Mouse (Mus musculus) kidney, postnatal 14 days (tissue): Measurements from ENCODE around the gene Itfg2.

ENCODE experiments used
- DNase-seq: peaks from one replicate; pipeline ENCODE4 v3.0.0; 2022; ENCODE audit warnings: mixed read lengths

Gene Itfg2

DNA sequence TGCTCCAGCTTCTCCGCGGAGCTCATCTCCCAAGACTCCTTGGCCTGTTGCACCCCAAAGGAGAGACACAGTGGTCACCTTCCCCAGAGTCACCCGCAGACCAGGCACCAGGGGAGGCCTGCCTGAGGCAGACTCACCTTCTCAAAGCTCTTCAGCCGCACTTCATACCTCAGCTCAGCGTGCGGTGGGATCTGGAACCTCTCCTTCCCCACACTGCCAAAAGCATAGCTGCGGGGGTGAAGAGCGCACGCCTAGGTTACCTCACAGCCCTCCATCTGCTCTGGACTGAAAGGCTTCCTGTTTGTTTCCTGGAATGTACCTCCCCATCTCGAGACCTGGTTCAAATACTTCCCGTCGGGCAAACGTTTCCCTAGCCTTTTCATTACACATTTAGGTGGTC is 8.8 kb upstream of the Itfg2 start:
- DNase-seq, result no peak

DNA sequence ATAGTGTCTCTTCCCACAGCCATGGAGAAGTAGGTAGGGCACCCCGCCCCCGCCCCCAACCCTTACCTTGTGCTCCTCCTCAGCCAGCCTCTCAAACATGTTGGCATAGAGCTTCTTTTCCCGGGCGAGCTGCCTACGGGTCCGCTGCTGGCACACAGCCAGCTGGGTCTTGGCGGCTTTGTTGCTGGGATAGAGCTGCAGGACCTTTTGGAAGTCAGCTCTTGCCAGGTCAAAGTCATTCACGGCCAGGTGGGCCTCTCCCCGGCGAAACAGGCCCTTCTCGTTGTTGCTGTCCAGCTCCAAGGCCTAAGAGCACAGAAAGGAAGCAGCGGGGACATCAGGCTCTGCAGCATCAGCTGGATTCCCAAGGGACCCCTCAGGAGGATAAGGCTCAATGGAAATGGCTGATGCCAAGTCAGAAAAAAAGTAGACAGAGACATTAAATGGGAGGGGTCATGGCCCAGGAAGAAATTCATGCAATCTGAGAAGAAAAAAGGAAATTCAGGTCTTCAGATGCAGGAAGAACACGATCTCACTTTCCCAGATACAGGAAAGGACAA is 7.7 kb upstream of the Itfg2 start:
- DNase-seq, result no peak

DNA sequence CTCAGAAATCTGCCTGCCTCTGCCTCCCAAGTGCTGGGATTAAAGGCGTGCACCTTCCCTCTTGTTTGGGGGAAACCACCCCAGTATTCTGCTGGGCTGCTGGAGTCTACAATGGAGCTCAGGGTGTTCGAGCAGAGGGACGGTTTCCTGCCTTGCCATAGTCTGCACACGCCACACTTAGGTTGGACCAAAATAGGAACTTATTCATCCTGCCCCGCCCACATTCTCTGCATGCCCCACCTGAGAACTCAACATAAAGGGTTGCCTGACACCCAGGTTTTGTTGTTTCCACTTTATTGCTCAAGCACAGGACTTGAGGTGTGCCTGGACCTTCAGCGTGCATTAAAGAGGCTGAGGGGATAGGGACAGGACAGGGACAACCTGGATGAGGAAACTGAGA is 5.1 kb upstream of the Itfg2 start:
- no peak for DNase-seq

DNA sequence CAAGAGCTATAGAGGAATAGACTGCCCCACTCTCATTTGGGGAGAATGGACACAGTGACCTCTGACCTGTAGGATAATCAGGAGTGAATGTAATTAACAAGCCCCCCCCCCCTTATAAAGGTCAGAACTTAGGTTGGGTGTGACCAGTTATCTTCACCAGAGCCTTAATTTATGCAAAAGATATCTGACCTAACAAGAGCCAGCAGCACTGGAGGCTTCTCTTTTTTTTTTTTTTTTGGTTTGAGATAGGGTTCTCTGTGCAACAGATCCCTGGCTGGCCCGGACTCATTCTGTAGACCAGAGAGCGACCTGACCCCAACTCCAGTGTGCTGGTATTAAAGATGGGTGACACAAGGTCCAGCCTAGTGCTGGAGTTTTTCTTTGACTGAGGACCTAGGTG is 4.6 kb upstream of the Itfg2 start:
- no peak for DNase-seq

DNA sequence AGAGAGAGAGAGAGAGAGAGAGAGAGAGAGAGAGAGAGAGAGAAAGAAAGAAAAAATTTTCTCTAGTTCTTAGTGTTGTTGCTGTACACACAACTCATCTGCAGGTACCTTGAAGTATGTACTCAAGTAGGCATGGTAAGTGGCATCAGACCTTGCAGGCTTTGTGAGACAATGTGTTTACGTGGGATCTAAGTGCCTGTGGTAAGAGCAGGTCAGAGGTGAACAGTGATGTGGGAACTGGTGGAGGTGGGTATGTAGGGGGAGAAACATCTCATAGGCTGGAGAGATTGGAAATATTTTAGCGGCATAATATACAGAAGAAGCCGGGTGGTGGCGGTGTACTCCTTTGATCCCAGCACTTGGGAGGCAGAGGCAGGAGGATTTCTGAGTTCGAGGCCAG is 2.8 kb upstream of the Itfg2 start:
- no peak for DNase-seq

DNA sequence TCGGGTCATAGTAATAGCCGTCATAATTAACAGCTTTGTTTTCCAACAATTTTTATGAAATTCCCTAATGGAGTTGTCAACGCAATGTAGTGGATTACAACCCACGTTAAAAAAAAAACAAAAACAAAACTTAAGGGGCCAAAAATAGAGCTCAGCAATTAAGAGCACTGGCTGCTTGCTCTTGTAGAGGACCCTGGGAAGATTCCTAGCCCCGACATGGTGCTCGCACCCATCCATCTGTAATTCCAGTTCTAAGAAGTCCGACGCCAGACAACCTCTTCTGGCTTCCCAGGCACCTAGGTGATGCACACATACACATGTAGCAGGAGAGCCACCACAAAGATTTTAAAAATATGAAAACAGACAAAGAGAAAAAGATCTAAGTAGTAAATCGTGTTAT is 315 bp upstream of the Itfg2 start:
- DNase-seq, result no peak

DNA sequence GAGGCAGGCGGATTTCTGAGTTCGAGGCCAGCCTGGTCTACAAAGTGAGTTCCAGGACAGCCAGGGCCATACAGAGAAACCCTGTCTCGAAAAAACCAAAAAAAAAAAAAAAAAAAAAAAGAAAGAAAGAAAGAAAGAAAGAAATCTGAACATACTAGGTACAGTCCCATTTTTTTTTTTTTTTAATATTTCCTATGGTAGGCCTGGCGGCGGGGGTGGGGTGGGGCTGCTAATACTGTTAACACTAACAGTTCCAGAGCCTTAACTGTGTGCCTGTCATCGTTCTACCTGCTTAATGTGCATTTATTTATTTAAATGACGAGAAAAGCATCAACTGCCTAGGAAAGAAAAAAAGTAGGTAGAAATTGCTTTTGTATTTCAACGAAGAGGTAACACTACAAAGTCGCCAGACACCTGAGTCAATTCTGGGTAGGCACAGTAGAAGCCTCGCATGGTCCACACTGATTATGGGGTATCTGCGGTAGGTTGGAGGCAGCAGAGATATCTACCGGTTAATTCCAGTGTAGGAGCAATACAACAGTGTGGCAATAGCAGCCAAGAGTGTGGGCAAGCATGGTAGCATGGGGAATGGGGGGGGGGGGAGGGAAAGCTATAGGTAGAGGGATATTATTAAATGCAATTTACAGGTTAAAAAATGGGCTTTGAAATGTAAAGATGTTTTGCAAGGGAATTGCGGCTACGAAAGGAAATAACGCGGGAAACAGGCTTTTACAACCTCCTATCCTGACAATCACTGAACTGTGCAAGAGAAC is 1.0 kb downstream of the Itfg2 start:
- no peak for DNase-seq

DNA sequence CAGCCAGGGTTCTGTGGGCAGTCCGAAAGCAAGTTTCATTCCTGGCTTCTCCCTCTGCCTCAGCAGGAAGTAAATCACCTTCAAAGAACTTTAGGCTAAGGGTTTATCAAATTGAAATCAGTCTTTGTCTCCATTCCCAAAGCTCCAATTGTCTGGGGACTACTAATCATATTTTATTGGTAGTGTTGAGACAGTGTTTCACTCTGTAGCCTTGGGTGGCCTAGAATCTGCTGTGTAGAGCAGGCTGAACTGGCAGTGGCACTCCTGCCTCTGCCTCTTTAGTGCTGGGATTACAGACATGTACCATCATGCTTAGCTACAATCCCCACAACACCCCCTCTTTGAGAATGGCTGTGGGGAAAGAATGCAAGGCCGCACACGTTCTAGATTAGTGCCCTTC is 3.3 kb downstream of the Itfg2 start:
- no peak for DNase-seq

DNA sequence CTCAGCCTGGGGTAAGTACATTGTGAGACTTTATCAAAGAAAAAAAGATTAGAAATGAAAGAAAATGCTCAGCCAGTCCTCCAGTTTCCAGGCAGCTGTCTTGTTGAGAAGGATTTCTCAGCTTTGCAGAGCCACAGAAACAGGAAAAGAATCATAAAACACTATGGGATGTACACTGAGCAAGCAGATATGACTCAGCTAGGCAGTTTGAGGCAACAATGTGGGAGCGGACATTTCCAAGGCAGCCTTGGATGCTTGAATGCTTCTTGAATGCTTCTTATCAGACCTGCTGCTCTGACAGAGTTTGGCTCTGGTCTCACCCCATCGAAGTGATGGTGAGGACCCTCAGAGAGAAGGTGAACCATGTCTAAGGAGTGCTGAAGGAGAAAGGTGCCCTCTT is 3.7 kb downstream of the Itfg2 start:
- DNase-seq, result peak; percentile 20

DNA sequence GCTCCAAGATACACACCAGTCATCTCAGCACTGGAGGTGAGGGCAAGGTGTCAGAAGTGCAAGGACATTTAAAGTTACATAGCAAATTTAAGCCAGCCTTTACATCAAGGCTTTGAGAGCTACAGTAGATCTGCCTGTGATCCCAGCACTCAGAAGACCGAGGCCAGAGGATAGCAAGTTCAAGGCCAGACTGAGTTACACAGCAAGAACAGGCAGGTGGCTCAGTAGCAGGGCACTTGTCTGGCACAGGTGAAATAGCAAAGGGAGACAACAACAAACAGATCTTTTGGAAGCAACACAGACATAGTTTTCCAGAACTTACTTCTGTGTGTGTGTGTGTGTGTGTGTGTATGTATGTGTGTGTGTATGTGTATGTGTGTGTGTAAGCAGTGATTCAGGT is 6.7 kb downstream of the Itfg2 start:
- DNase-seq, result no peak

DNA sequence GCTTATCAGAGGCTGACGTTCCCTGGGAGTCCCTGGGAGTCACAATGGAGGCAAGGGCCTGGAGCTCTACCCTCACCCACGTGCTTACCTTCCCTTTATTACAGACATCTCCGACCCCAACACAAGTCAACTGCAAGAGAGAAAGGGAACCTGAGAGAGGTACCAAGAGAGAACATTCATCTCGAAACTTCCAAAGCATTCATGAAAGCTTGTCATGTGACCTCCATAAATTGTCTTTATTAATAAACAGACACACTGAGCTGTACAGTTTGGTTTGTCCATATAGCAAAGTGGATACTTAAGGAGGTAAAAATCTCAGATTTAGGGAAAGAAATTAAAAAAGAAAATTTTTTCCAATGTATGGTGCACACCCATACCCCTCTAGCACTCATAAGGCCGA is 8.6 kb downstream of the Itfg2 start:
- no peak for DNase-seq

DNA sequence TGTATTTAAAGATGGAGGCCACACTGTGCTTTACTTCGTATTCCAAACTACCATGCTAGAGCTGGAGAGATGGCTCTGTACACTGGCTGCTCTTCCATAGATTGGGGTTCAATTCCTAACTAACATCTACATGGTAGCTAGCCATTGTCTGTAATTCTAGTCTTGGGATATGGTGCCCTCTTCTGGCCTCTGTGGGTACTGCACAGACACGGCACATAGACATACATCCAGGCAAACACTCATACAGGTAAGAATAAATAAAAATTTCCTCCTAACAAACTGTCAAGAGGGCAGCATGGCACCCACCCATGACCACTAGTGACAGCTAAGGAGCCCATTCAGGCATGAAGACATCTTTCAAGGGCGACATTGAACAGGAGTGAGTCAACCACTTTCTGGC is 13.6 kb downstream of the Itfg2 start:
- DNase-seq, result peak; percentile 83

DNA sequence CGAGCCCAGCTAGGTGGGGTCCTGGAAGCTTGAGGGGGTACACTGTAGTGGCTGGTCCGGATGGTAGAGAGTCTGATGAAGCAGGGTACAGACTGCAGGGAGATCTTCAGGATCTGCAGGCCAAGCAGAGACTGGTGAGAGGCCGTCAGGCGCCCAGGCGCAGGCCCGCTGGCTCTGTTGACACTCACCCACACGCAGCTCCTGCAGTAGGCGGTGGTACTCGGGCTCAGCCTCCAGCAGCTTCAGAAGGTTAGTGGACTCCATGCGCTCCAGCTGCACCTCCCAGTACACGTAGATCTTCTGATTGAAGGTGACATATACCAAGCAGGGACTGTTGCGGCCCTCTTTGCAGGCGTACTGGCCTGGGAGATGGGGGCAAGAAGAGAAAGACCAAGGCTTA is 14.4 kb downstream of the Itfg2 start:
- DNase-seq, result no peak

DNA sequence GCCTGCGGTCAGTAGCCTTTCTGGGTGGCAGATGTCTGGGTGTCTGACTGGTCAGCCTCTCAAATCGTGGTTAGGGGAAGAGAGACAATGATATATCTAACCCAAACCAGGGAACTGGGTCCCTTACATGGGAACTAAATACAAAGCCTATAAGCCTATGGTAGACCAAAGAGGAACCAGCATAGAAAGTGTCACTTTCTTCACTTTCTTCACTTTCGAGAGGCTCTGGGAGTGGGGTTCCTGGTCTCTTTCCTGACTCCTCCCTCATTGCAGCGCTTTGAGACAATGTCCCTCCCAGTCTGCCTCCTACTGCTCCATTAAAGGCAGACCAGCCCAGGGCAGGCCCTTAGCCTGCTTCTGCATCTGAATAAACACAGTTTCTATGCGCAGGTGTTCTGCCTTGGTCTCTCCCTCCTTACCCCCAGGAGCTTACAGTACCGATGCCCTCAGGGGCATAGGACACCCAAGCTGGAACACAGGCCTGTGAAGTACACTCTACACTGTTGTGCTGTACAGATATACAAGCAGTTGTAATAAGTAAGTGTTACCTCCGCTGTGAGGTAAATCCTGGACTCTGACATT is 16.1 kb downstream of the Itfg2 start:
- DNase-seq, result peak; percentile 17

DNA sequence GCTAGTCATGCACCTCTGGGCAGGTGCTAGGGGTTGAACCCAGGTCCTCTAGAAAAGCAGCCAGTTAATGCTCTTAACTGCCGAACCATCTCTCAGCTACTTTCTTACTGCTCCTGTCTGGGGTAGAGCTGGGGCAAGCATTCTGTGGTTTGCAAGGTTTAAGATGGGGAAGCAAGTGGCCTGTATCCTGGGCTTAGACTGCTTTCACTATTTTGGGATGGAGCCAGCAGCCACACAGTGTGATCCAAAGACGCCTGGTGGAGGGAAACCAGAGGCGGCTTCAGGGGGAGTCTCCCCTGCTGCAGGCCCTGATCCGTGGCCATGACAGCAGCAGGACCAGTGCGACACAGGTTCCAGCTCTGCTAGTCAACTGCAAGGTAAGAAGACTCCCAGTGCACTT is 20.0 kb downstream of the Itfg2 start:
- no peak for DNase-seq

DNA sequence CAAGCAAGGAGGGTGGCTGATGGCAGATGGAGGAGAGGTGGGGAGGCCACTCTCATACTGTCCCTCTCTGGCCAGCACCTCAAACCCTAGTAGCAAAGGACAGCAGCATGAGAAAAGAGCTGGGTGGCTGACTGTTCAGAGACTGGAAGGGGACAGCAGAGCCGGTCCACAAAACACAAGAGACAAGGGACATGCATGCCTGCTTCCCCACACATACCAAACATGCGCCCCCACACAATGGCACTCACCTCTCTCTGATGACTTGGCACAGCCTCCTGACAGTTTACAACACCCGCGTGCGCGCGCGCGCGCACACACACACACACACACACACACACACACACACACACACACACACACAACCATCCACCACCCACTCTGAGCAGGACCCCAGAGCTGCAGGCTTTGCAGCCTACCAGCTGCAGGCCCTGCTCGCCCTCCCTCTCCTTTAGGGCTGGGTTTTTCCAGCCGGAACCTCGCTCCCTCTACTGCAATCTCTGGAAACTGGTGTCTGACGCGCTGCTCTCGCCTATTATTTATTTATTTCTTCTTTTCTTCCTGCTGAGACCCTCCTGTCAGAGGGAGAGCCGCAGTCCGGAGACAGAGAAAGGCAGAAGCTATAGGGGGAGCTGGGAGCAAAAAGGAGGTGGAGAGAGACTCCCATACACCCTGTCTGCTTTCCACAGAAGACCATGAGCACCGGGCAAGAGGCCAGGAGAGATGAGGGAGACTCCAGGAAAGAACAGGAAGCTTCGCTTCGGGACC is 25.1 kb downstream of the Itfg2 start:
- DNase-seq, result peak; percentile 52

DNA sequence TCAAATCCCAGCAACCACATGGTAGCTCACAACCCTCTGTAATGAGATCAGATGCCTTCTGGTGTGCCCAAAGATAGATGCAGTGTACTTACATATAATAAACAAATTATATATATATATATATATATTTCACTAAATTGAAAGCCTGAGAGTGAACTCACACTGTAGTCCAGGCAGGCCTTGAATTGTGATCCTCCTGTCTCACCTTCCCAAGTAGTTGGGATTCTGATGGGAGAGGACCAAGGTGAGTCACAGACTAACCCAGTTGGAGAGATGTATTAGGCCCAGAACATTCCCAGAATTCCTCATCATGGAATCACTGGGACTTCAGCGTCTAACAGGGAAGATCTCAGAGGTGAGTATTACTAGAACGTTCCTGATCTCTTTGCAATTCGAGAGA is 25.7 kb downstream of the Itfg2 start, which contains the start of gene Nrip2:
TSS of gene Nrip2 (plus strand) at position 301 of the 400 bp plus-strand sequence.
- DNase-seq, result no peak

DNA sequence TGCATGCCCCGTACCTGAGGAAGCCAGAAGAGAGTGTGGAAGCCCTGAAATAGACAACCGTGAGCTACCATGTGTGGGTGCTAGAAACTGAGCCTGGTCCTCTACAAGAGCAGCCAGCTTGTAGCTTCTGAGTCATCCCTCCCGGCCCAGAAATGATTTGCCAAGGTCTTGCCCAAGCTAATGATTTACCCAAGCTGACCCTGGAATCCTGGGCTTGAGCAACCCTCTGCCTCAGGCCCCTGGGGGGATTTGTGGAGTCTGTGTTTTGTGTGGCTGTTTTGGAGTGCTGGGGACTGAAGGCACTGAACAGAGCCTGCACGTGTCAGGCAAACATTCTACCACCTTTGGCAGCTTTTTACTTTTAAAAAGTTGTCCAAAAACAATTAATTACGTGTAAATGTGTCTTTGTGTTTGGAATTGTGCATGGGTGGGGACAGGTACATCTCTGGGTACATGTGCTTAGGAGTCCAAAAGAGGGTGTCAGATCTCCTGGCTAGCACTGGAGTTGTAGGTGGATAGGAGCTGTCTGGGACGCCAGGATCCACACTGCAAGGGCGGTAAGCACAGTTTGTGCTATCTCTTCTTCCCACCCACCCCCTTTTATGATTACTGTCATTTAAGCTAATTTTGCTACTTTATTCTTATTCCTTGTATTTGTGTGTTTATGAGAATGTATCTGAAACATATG is 27.0 kb downstream of the Itfg2 start:
- DNase-seq, result peak; percentile 78

DNA sequence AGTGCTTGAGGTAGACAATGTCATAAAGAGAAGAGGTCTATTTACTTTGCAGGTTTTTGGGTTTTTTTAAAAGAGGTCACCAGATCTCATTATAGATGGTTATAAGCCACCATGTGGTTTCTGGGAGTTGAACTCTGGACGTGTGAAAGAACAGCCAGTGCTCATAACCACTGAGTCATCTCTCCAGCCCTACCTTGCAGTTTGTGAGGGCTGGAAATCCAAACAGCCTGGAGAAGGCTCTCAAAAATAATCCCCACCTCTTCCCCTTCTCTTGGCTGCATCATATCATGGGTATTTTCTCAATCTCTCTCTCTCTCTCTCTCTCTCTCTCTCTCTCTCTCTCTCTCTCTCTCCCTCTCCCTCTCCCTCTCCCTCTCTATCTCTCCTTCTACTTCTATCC is 34.0 kb downstream of the Itfg2 start:
- no peak for DNase-seq

DNA sequence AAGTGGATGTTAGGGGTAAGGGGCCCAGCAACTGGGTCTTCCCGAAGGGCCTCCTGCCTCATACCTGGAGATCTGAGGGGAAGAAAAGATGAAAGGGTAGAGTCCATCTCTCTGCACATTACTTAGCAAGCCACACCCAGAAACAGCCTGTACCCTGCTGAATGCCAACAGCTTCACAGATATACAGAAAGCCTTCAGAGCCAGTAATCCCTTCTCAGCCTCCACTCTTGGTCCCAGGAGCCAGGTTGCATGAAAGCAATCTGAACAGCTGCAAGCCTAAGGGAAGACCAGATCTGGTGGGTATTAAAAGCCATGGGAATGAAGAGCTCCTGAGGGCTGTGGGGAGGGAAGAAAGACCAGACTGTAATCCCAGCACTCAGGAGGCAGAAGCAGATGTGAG is 35.5 kb downstream of the Itfg2 start:
- DNase-seq, result no peak

DNA sequence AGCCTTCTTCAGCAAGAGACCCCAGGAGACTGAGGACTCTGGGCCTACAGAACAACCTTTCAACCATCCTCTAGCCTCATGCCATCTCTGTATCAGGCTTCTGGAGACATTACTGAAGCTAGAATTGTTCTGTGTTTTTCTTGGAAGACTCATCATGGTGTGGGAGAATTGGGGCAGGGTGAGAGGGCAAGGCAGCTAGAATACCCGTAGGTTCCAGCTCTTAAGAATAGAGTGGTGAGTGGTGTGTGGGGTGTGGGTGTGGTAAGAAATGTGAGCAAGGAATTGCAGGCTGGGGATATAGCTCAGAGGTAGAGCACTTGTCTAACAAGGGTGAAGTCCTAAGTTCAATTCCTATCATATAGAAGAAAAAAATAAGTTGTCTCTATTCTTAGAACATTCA is 39.7 kb downstream of the Itfg2 start:
- DNase-seq, result no peak

DNA sequence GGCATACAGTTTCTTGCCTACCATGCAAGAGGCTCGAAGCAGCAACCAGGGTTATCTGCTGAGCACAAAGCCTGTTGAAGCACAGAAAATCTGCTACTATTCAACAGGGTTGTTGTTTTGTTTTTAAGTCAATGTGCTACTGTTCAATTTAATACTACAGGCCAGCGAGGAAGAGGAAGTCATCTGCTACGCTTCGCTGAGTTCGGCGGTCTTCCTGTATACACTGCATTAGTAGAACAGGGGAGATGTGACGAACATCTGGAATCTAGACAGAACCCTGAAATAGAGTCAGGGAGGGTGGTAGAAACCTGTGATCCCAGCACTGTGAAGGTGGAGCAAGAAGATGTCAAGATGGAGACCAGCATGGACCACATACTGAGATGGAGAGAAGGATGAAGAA is 41.0 kb downstream of the Itfg2 start:
- no peak for DNase-seq

DNA sequence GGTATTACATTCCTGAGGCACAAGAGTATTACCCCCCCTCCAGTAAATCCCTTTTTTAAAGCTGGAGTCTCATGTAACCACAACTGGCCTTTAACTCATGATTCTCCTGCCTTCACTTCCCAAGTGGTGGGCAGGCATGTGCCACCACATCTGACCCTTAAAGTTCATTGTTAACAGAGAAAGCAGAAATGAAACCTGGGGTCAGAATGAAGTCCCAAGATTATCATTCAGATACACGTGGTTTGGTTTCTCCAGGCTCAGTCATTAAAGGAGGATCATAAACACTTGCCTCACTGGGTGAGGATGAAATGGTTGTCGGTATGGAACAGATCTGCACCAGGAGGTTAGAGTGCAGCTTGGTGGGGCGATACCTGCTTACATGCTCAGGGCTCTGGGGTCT is 43.5 kb downstream of the Itfg2 start:
- no peak for DNase-seq
